In genomic region chr16:6034876-6035275, GRCm38 (mm10) we compare ENCODE assay signal across 24 mouse cellular contexts.
DNase-seq lines count a peak whose midpoint lies in the region; ATAC-seq and TF ChIP-seq lines count a peak whose summit lies in the region.
"Had no signal": no experiment of that assay in that cellular context is flagged by ENCODE, and none has a peak within 500 bp of the region (broad histone marks: within the 10 kb centered on the region; RNA-seq: fewer than 3 reads in every experiment).

No protein-coding gene starts in this region.

- H3K36me3 ChIP-seq in hindbrain, embryonic 11.5 days (ENCODE audit: control insufficient read depth, insufficient read depth, low read length) = no peaks in the 10 kb centered on the region
- H3K36me3 ChIP-seq in lung, postnatal 0 days (ENCODE audit: insufficient read depth, low read length) = no peaks in the 10 kb centered on the region
- H3K36me3 ChIP-seq: embryonic facial prominence, embryonic 12.5 days; embryonic facial prominence, embryonic 15.5 days; heart, embryonic 13.5 days; hindbrain, embryonic 12.5 days; hindbrain, embryonic 15.5 days had no signal

- no peak for ATAC-seq in cerebellum, adult (ENCODE audit: insufficient number of reproducible peaks, low FRiP score, low TSS enrichment)
- ATAC-seq in hindbrain, embryonic 11.5 days (ENCODE audit: low FRiP score) = no peak
- ATAC-seq in lung, postnatal 0 days = no peak
- ATAC-seq: CD4-positive, CD25-positive, alpha-beta regulatory T cell, adult 4 months; forebrain, embryonic 14.5 days; intestine, postnatal 0 days had no signal

- peak; percentile 38 to 54 for DNase-seq in cerebellum, adult 18-20 months
- DNase-seq in brain, adult 2 months (ENCODE audit: low read depth, low spot score) = peak; percentile 41
- peak; percentile 61 for DNase-seq in cerebellum, adult 9-10 months
- DNase-seq in cerebellum, postnatal 36 days = peak; percentile 22 to 35
- no peak for DNase-seq in frontal cortex, adult 2 months (ENCODE audit: extremely low spot score in 1 of 2, low spot score in 1 of 2)
- DNase-seq in hindbrain, embryonic 11.5 days (ENCODE audit: low spot score) = no peak
- DNase-seq in lung, postnatal 0 days (ENCODE audit: low spot score) = no peak
- DNase-seq: adrenal gland, adult 8-10 months; adrenal gland, postnatal 25 days; gastrocnemius, adult 2 months; gastrocnemius, postnatal 14 days; heart, adult 11 months; heart, postnatal 14 days; heart, postnatal 4 days; kidney, adult 2 months had no signal

- no peaks in the 10 kb centered on the region for H3K9me3 ChIP-seq in hindbrain, embryonic 11.5 days (ENCODE audit: control insufficient read depth, low read length)
- H3K9me3 ChIP-seq in lung, postnatal 0 days (ENCODE audit: low read length) = no peaks in the 10 kb centered on the region
- H3K9me3 ChIP-seq: embryonic facial prominence, embryonic 12.5 days; embryonic facial prominence, embryonic 15.5 days; heart, embryonic 13.5 days; hindbrain, embryonic 12.5 days; hindbrain, embryonic 15.5 days had no signal

- TF ChIP-seq CTCF in lung, postnatal 0 days (IDR thresholded peaks at IDR 0.05) = no peak

- H3K9ac ChIP-seq in hindbrain, embryonic 11.5 days (ENCODE audit: low read depth, low read length) = no peak overlapping the region
- no peak overlapping the region for H3K9ac ChIP-seq in lung, postnatal 0 days (replicated peaks; ENCODE audit: low read depth)
- H3K9ac ChIP-seq: embryonic facial prominence, embryonic 12.5 days; embryonic facial prominence, embryonic 15.5 days; heart, embryonic 13.5 days; hindbrain, embryonic 12.5 days; hindbrain, embryonic 15.5 days had no signal

- no peak for TF ChIP-seq EP300 in lung, postnatal 0 days (IDR thresholded peaks at IDR 0.05)

- H3K4me3 ChIP-seq in hindbrain, embryonic 11.5 days (ENCODE audit: low read depth, low read length) = no peak overlapping the region
- H3K4me3 ChIP-seq in lung, postnatal 0 days (ENCODE audit: low read depth, low read length) = no peak overlapping the region
- H3K4me3 ChIP-seq: embryonic facial prominence, embryonic 12.5 days; embryonic facial prominence, embryonic 15.5 days; gastrocnemius, adult 2 months; heart, embryonic 13.5 days; hindbrain, embryonic 12.5 days; hindbrain, embryonic 15.5 days had no signal

- no peak overlapping the region for H3K4me2 ChIP-seq in hindbrain, embryonic 11.5 days (replicated peaks; ENCODE audit: low read depth, low read length)
- H3K4me2 ChIP-seq in lung, postnatal 0 days (replicated peaks; ENCODE audit: low read depth, low read length) = no peak overlapping the region
- H3K4me2 ChIP-seq: embryonic facial prominence, embryonic 12.5 days; embryonic facial prominence, embryonic 15.5 days; heart, embryonic 13.5 days; hindbrain, embryonic 12.5 days; hindbrain, embryonic 15.5 days had no signal

- H3K27me3 ChIP-seq in hindbrain, embryonic 11.5 days (ENCODE audit: control insufficient read depth, insufficient read depth, low read length) = no peaks in the 10 kb centered on the region
- H3K27me3 ChIP-seq in lung, postnatal 0 days (replicated peaks; ENCODE audit: insufficient read depth, low read length) = no peaks in the 10 kb centered on the region
- H3K27me3 ChIP-seq: embryonic facial prominence, embryonic 12.5 days; embryonic facial prominence, embryonic 15.5 days; hindbrain, embryonic 15.5 days had no signal

- WGBS in hindbrain, embryonic 11.5 days = 88% methylated on average over 3 of the region's 3 CpGs
- 73% methylated on average over 3 of the region's 3 CpGs for WGBS in lung, postnatal 0 days

- no peaks in the 10 kb centered on the region for H3K4me1 ChIP-seq in hindbrain, embryonic 11.5 days (replicated peaks; ENCODE audit: control insufficient read depth, insufficient read depth, low read length)
- no peaks in the 10 kb centered on the region for H3K4me1 ChIP-seq in lung, postnatal 0 days (ENCODE audit: insufficient read depth, low read depth, low read length)
- H3K4me1 ChIP-seq: embryonic facial prominence, embryonic 12.5 days; embryonic facial prominence, embryonic 15.5 days; heart, embryonic 13.5 days; hindbrain, embryonic 12.5 days; hindbrain, embryonic 15.5 days had no signal

- H3K27ac ChIP-seq in hindbrain, embryonic 11.5 days (ENCODE audit: low read depth, low read length) = no peak overlapping the region
- no peak overlapping the region for H3K27ac ChIP-seq in lung, postnatal 0 days (ENCODE audit: low read length)
- H3K27ac ChIP-seq: embryonic facial prominence, embryonic 12.5 days; embryonic facial prominence, embryonic 15.5 days; gastrocnemius, adult 2 months; heart, embryonic 13.5 days; hindbrain, embryonic 12.5 days; hindbrain, embryonic 15.5 days had no signal

Comparison
In these comparisons a context has a peak if more than half of its experiments do, and no peak if none do; other contexts are left out.
1. DNase-seq: peak in cerebellum, adult 18-20 months (2 of 2), brain, adult 2 months (single experiment), cerebellum, adult 9-10 months (single experiment) and cerebellum, postnatal 36 days (2 of 2); none in frontal cortex, adult 2 months (0 of 2), hindbrain, embryonic 11.5 days (single experiment) and lung, postnatal 0 days (single experiment).